Mouse (Mus musculus) limb, embryonic 15.5 days (tissue): ENCODE results near the gene Paip2b. TPM values are rescaled to one million over a fixed set of nuclear protein-coding genes. Genes with fewer than 3 reads are reported as not detected.
"Not testable (repeated sequence)": the region's sequence is repeated elsewhere in the genome, so short reads cannot be mapped to it uniquely, and the experiment has no call there.

Source experiments
- ATAC-seq: fragments of 200-750 bp; cut with Nextera tagmentation; 2 replicates; pipeline ENCODE4 v1.8.0; 2017; ENCODE audit warnings: low read depth, moderate TSS enrichment; ENCODE audit not compliant: insufficient number of reproducible peaks, low FRiP score, low TSS enrichment
- H3K27ac ChIP-seq: fragments of 300-500 bp; sonication (generic); 2 replicates; pipeline ENCODE4 v1.5.1; 2015; ENCODE audit warnings: moderate library complexity, mild to moderate bottlenecking, inconsistent platforms
- H3K27me3 ChIP-seq: fragments of 300-500 bp; sonication (generic); 2 replicates; pipeline ENCODE4 v1.6.1; 2015; ENCODE audit warnings: inconsistent platforms
- H3K36me3 ChIP-seq: fragments of 300-500 bp; sonication (generic); 2 replicates; pipeline ENCODE4 v1.6.1; 2015; ENCODE audit warnings: inconsistent platforms
- H3K4me1 ChIP-seq: fragments of 300-500 bp; sonication (generic); 2 replicates; pipeline ENCODE4 v1.6.1; 2015; ENCODE audit warnings: inconsistent platforms
- H3K4me2 ChIP-seq: fragments of 300-500 bp; sonication (generic); 2 replicates; pipeline ENCODE4 v1.6.1; 2015; ENCODE audit warnings: mild to moderate bottlenecking, inconsistent platforms
- H3K4me3 ChIP-seq: fragments of 300-500 bp; sonication (generic); 2 replicates; pipeline ENCODE4 v1.5.1; 2015; ENCODE audit warnings: mild to moderate bottlenecking, inconsistent platforms
- H3K9ac ChIP-seq: fragments of 300-500 bp; sonication (generic); 2 replicates; pipeline ENCODE4 v1.6.1; 2015; ENCODE audit warnings: inconsistent platforms
- H3K9me3 ChIP-seq: fragments of 300-500 bp; sonication (generic); 2 replicates; pipeline ENCODE4 v1.6.1; 2016; ENCODE audit warnings: inconsistent platforms
- WGBS: fragments of 180-500 bp; shearing (Covaris S2); methylation state at CpG from one replicate; pipeline ENCODE4 v1.1.7; 2015; 5-methylcytosine and 5-hydroxymethylcytosine counted together
- polyA plus RNA-seq: library from polyadenylated mRNA; unstranded; fragments of >200 nt; fragmentation: Nextera tagmentation; extraction: Ambion mirVana; gene quantifications from 2 replicates; pipeline ENCODE4 v1.2.1, GENCODE M21; 2015

Gene Paip2b
- polyA plus RNA-seq, 1 experiment from 2014 or later = 27.9 TPM

- Histone ChIP-seq H3K36me3 (no peaks in the 10 kb centered on the region), H3K4me1 (no peaks in the 10 kb centered on the region), H3K27me3 (no peaks in the 10 kb centered on the region), H3K4me2 (no peak overlapping the region), H3K4me3 (no peak overlapping the region), H3K9me3 (no peaks in the 10 kb centered on the region), H3K27ac (no peak overlapping the region), H3K9ac (no peak overlapping the region)
- no peak for ATAC-seq
- WGBS = 83% methylated on average over 6 of the region's 6 CpGs
Observed at GRCm38 (mm10) chr6:83840086-83840485, 8.5 kb upstream of the Paip2b start.

DNA sequence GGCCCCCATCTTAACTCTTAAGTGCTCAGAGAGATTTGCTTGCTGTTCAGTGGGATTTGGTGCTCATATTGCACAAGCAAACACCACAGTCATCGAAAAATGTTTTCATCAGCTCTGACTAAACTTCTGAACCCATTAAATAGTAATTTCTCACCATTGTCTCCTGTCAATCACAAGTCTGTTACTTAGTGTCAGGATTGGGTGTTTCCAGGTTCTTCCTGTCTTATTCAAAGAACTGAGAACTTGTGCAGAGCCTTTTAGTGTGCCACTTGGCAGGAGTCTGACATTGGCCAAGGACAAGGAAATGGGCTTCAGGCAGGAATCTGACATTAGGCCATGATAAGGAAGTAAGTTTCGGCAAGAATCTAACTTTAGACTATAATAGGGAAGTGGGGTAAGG lies 6.5 kb upstream of the Paip2b start:
- Histone ChIP-seq H3K27me3 (no peaks in the 10 kb centered on the region), H3K4me3 (no peak overlapping the region), H3K27ac (no peak overlapping the region), H3K9me3 (no peaks in the 10 kb centered on the region), H3K9ac (no peak overlapping the region), H3K4me1 (no peaks in the 10 kb centered on the region), H3K4me2 (no peak overlapping the region), H3K36me3 (no peaks in the 10 kb centered on the region)
- ATAC-seq = no peak
- WGBS = 87% methylated on average over 2 of the region's 2 CpGs

- Histone ChIP-seq H3K36me3 (no peaks in the 10 kb centered on the region), H3K9ac (no peak overlapping the region), H3K27ac (no peak overlapping the region), H3K4me2 (no peak overlapping the region), H3K27me3 (no peaks in the 10 kb centered on the region), H3K4me3 (no peak overlapping the region), H3K4me1 (peaks cover 6% of the 10 kb centered on the region; the same call in 1 of the 2 replicates), H3K9me3 (no peaks in the 10 kb centered on the region)
- WGBS = 85% methylated on average over 2 of the region's 2 CpGs
- no peak for ATAC-seq
Observed at GRCm38 (mm10) chr6:83836826-83837225, 5.3 kb upstream of the Paip2b start.

- not testable (repeated sequence) for H3K9me3 ChIP-seq, ATAC-seq, H3K4me1 ChIP-seq, H3K36me3 ChIP-seq, H3K9ac ChIP-seq, H3K27me3 ChIP-seq
- H3K4me3 ChIP-seq = peak overlapping the region; percentile 40
- peak overlapping the region; percentile 57 for H3K27ac ChIP-seq
- H3K4me2 ChIP-seq = peak overlapping the region; percentile 49
- 58% methylated on average over 1 of the region's 1 CpGs for WGBS
Observed at GRCm38 (mm10) chr6:83832393-83832792, 852 bp upstream of the Paip2b start.

DNA sequence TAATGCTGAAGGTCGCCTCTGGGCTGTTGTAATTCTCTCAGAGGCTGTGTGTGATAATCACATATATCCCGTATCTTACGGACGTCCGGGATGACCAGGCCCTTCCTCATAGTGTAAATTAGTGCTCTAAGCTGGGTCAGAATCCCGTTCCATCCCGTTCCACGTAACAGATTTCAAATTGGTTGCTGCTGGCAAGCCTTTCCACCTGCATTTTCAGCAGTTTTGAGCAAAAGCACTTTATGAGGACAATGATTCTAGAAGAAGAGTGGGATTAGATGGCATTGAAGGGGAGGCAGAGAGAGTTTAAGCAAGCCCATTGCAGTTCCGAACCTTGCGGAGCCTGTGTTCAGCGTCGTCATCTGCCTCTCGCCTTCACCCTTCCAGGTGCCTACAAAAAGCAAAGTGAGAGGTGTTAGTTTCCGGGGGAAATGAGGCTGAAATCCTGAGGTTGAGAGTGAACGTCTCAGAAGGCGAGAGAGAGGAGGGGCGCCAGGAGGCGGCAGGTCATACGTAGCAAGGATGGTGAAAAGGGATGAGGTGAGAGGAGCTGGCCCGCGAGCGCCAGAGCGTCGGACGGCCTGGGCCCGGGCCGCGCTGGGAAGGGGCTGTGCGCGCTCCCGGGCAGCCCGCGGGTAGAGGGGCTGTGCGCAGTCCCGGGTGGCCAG lies 468 bp downstream of the Paip2b start:
- Histone ChIP-seq H3K4me2 (peak overlapping the region; percentile 63), H3K9me3 (no peaks in the 10 kb centered on the region), H3K4me1 (peaks cover 6% of the 10 kb centered on the region; the same call in 1 of the 2 replicates), H3K27ac (peak overlapping the region; percentile 89), H3K27me3 (no peaks in the 10 kb centered on the region), H3K9ac (peak overlapping the region; percentile 70), H3K4me3 (peak overlapping the region; percentile 82), H3K36me3 (peaks cover 7% of the 10 kb centered on the region; the same call in 1 of the 2 replicates)
- ATAC-seq = no peak
- WGBS = 1% methylated on average over 35 of the region's 35 CpGs

DNA sequence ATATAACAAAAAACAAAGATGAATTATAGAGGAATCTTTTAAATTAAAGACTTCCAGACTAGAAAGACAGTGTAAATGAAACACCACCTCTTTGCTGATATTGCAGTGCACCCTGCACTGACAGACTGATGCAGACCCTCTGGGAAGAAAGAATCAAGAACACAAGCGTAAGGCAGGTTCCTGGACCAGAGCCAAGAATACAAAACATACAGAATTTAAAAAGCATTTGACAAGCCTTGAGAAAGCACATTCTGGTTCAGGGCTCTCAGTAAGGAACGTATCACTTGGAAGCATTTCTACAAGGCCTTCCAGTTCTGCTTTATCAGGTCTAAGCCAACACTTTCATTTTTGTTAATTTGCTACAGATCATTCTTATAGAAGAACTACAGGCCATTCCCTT lies 9.7 kb downstream of the Paip2b start:
- Histone ChIP-seq H3K27ac (no peak overlapping the region), H3K36me3 (no peaks in the 10 kb centered on the region), H3K9ac (no peak overlapping the region), H3K4me3 (no peak overlapping the region), H3K9me3 (no peaks in the 10 kb centered on the region), H3K27me3 (no peaks in the 10 kb centered on the region), H3K4me2 (no peak overlapping the region), H3K4me1 (no peaks in the 10 kb centered on the region)
- ATAC-seq = no peak
- WGBS = 42% methylated on average over 2 of the region's 2 CpGs

GRCm38 (mm10) chr6:83820727-83821515 lies 10.6 kb downstream of the Paip2b start:
- ATAC-seq = no peak
- Histone ChIP-seq H3K36me3 (0 out of 2 replicates have a peak, but pooled peaks cover under 1% of the 10 kb centered on the region), H3K27ac (no peak overlapping the region), H3K9ac (no peak overlapping the region), H3K4me1 (no peaks in the 10 kb centered on the region), H3K4me3 (no peak overlapping the region), H3K4me2 (no peak overlapping the region), H3K27me3 (no peaks in the 10 kb centered on the region), H3K9me3 (no peaks in the 10 kb centered on the region)
- WGBS = 79% methylated on average over 2 of the region's 2 CpGs

- Histone ChIP-seq H3K4me2 (no peak overlapping the region), H3K27me3 (no peaks in the 10 kb centered on the region), H3K9ac (no peak overlapping the region), H3K4me1 (no peaks in the 10 kb centered on the region), H3K4me3 (no peak overlapping the region), H3K36me3 (peaks cover 9% of the 10 kb centered on the region), H3K9me3 (no peaks in the 10 kb centered on the region), H3K27ac (peak overlapping the region; percentile 34; the same call in 1 of the 2 replicates)
- WGBS = 45% methylated on average over 1 of the region's 1 CpGs
- no peak for ATAC-seq
Observed at GRCm38 (mm10) chr6:83818996-83819395, 12.5 kb downstream of the Paip2b start.

GRCm38 (mm10) chr6:83815801-83816200 lies 15.7 kb downstream of the Paip2b start:
- H3K27me3 ChIP-seq = no peaks in the 10 kb centered on the region
- no peak for ATAC-seq
- WGBS = 94% methylated on average over 3 of the region's 3 CpGs
- H3K36me3 ChIP-seq = peaks cover 25% of the 10 kb centered on the region
- H3K27ac ChIP-seq = no peak overlapping the region
- no peak overlapping the region for H3K4me2 ChIP-seq
- no peak overlapping the region for H3K9ac ChIP-seq
- no peaks in the 10 kb centered on the region for H3K9me3 ChIP-seq
- H3K4me3 ChIP-seq = no peak overlapping the region
- H3K4me1 ChIP-seq = no peaks in the 10 kb centered on the region

DNA sequence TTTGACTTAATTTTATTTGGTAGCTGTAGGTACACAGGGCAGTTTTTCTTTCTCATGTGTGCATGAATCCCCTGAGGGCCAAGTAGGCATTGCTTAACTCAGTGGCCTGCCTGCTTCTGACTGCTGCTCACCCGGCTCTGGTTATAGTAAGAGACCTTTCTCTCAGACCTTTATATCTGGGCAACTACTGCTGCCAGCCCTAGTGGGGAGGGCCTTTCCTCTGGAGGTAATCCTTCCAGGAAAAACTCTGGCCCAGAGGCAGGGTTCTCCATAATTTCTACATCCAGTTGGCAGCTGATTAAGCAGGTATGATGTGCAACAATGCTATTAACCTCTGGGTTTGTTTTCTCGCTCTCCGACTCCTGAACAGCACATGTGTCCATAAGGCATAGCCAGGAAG lies 28.7 kb downstream of the Paip2b start:
- no peaks in the 10 kb centered on the region for H3K27me3 ChIP-seq
- ATAC-seq = no peak
- no peak overlapping the region for H3K27ac ChIP-seq
- H3K4me1 ChIP-seq = no peaks in the 10 kb centered on the region
- H3K36me3 ChIP-seq = peaks cover 65% of the 10 kb centered on the region
- WGBS = 82% methylated on average over 3 of the region's 3 CpGs
- H3K4me3 ChIP-seq = no peak overlapping the region
- H3K9me3 ChIP-seq = no peaks in the 10 kb centered on the region
- no peak overlapping the region for H3K9ac ChIP-seq
- no peak overlapping the region for H3K4me2 ChIP-seq

DNA sequence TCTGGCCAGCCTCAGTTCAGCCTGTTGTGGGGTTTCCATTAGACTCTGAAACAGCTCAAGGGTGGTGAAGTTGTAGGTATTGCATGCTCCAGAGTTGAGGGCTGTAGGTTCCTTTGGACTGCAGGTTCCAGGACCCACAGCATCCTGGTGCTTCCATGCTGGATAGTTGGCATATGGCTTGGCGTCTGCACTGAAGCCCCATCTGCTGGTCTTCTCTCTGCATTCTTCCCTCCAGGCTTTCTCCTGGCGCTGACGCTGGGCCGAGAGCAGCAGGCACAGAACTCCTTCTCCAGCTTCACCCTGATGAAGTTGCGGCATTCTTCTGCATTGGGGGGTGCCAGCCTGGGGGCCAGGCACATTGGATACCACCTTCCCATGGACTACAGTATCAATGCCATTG lies 29.5 kb downstream of the Paip2b start:
- Histone ChIP-seq H3K4me3 (no peak overlapping the region), H3K27me3 (no peaks in the 10 kb centered on the region), H3K36me3 (peaks cover 60% of the 10 kb centered on the region), H3K9me3 (no peaks in the 10 kb centered on the region), H3K4me2 (no peak overlapping the region), H3K4me1 (no peaks in the 10 kb centered on the region), H3K27ac (no peak overlapping the region), H3K9ac (no peak overlapping the region)
- 93% methylated on average over 5 of the region's 5 CpGs for WGBS
- no peak for ATAC-seq

GRCm38 (mm10) chr6:83796686-83797085 lies 34.9 kb downstream of the Paip2b start:
- no peak for ATAC-seq
- Histone ChIP-seq H3K4me1 (peaks cover 11% of the 10 kb centered on the region), H3K9me3 (no peaks in the 10 kb centered on the region), H3K27me3 (no peaks in the 10 kb centered on the region), H3K27ac (no peak overlapping the region), H3K4me3 (no peak overlapping the region), H3K4me2 (no peak overlapping the region), H3K9ac (no peak overlapping the region), H3K36me3 (peaks cover 33% of the 10 kb centered on the region)
- 73% methylated on average over 3 of the region's 3 CpGs for WGBS
